Mouse (Mus musculus) G1E (cell line): ENCODE data around the gene Fbxo42.

ENCODE experiments used
- CTCF ChIP-seq: IDR thresholded peaks from 2 replicates; pipeline ENCODE4 v1.5.1; 2012; ENCODE audit warnings: low read depth, low read length, inconsistent platforms, mixed read lengths
- GATA1 ChIP-seq: IDR thresholded peaks from 2 replicates; pipeline ENCODE4 v1.6.1; 2012; ENCODE audit warnings: borderline replicate concordance, low read length, inconsistent platforms, mixed read lengths
- POLR2AphosphoS5 ChIP-seq: IDR thresholded peaks from 2 replicates; pipeline ENCODE4 v1.6.1; 2012; ENCODE audit warnings: low read depth, low read length, inconsistent platforms; ENCODE audit not compliant: insufficient replicate concordance
- TAL1 ChIP-seq: conservative IDR thresholded peaks from 2 replicates; pipeline ENCODE4 v1.6.1; 2012; ENCODE audit warnings: low read depth, low read length, inconsistent platforms, mixed read lengths

- TF ChIP-seq CTCF (no peak), POLR2AphosphoS5 (no peak), TAL1 (no peak), GATA1 (no peak)
Measured at GRCm38 (mm10) chr4:141240617-141241016, 92.9 kb downstream of the Fbxo42 start.
